Mouse (Mus musculus) stomach, embryonic 16.5 days (tissue): ENCODE measurements around the gene Gm4969. TPM values are rescaled to one million over a fixed set of nuclear protein-coding genes. Genes with fewer than 3 reads are reported as not detected.

ENCODE experiments used
- ATAC-seq: fragments of 200-750 bp; cut with Nextera tagmentation; 2 replicates; pipeline ENCODE4 v1.8.0; 2017; ENCODE audit warnings: moderate number of reproducible peaks, moderate TSS enrichment; ENCODE audit not compliant: insufficient read depth, low FRiP score
- H3K27ac ChIP-seq: fragments of 300-500 bp; sonication (generic); 2 replicates; pipeline ENCODE4 v1.5.1; 2014; ENCODE audit warnings: low read length
- H3K27me3 ChIP-seq: fragments of 300-500 bp; sonication (generic); 2 replicates; pipeline ENCODE4 v1.6.1; 2014; ENCODE audit warnings: low read length, control low read depth, mixed read lengths; ENCODE audit not compliant: control insufficient read depth, insufficient read depth
- H3K36me3 ChIP-seq: fragments of 300-500 bp; sonication (generic); 2 replicates; pipeline ENCODE4 v1.6.1; 2014; ENCODE audit warnings: low read length; ENCODE audit not compliant: control insufficient read depth, insufficient read depth
- H3K4me1 ChIP-seq: fragments of 300-500 bp; sonication (generic); 2 replicates; pipeline ENCODE4 v1.6.1; 2014; ENCODE audit warnings: low read length, control low read depth, mixed read lengths; ENCODE audit not compliant: control insufficient read depth, insufficient read depth
- H3K4me2 ChIP-seq: fragments of 300-500 bp; sonication (generic); 2 replicates; pipeline ENCODE4 v1.6.1; 2014; ENCODE audit warnings: low read depth, low read length, mixed read lengths
- H3K4me3 ChIP-seq: fragments of 300-500 bp; sonication (generic); replicated peaks from 2 replicates; pipeline ENCODE4 v1.5.1; 2014; ENCODE audit warnings: mild to moderate bottlenecking, low read length
- H3K9ac ChIP-seq: fragments of 300-500 bp; sonication (generic); 2 replicates; pipeline ENCODE4 v1.6.1; 2014; ENCODE audit warnings: low read length
- H3K9me3 ChIP-seq: fragments of 300-500 bp; sonication (generic); replicated peaks from 2 replicates; pipeline ENCODE4 v1.6.1; 2016; ENCODE audit warnings: low read length, control low read depth; ENCODE audit not compliant: control insufficient read depth
- WGBS: fragments of 180-500 bp; shearing (Covaris S2); extraction: QIAGEN DNeasy Blood & Tissue Kit; methylation state at CpG from one replicate; pipeline ENCODE4 v1.1.7; 2014; 5-methylcytosine and 5-hydroxymethylcytosine counted together
- polyA plus RNA-seq: library from polyadenylated mRNA; unstranded; fragments of >200 nt; fragmentation: Nextera tagmentation; extraction: Ambion mirVana; gene quantifications from 2 replicates; pipeline ENCODE4 v1.2.1, GENCODE M21; 2015

Gm4969 gene
- polyA plus RNA-seq, 1 experiment from 2014 or later = 2.2 TPM

DNA sequence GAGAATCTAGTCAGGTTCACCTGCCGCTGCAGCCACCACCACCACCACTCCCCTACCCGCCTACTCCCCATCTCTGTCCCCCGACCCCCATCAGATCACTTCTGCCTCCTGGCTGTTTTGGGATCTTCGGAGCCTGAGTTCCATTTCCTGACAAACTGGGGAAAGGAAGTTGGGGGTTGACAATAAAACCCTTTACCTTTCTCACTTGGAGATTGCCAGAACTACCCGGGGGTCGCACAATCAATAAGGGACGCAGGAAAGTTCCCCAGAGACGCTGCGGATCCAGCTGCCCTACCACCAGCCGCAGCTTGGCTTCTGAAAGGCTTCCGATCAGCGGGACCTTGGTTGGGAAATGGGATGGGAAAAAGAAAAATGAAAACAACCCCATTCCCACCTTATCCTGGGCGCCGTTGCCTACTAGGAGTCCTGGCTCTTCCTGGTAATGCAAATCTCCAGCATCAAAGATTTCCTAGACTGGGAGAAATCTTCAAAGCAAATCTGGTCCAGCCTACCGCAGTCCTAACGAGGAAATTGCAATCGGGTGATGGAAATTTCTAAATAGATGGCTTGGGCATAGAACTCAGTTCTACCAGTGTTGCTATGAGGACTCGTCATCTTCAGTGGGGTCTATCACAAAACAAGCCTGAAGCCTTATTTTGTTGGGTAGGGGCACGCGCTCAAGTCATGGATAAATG is 30.2 kb upstream of the Gm4969 start:
- WGBS = 7% methylated on average over 20 of the region's 20 CpGs
- no peak for ATAC-seq
- Histone ChIP-seq H3K4me2 (peak overlapping the region; percentile 96), H3K4me1 (peaks cover 17% of the 10 kb centered on the region), H3K36me3 (no peaks in the 10 kb centered on the region), H3K4me3 (peak overlapping the region; percentile 69), H3K9ac (peak overlapping the region; percentile 74), H3K9me3 (no peaks in the 10 kb centered on the region), H3K27me3 (no peaks in the 10 kb centered on the region), H3K27ac (peak overlapping the region; percentile 84)

DNA sequence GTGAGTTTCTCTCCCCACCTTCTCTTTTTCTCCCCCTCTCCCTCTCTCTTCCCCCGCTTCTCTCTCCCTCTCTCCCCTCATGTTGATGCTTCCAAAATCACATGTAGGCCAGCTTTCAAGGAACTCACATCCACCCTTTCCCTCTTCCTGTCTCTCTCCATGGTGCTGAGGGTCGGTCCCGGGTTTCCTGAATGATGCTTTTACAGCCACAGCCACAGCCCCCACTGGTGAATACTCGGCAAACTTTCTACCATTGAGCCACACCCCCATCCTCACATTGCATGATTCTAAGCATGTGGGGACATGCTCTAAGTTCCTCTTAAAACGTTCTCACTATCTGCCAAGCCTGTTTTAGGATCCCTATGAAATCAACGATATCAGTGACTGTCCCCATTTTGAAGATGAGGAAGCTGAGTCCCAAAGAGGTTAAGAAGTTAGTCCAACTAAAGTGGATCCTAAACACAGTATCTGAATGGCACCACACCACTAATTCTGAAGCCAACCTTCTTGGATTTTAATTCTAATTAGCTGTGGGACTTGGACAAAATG is 29.4 kb upstream of the Gm4969 start:
- peaks cover 17% of the 10 kb centered on the region for H3K4me1 ChIP-seq
- no peak overlapping the region for H3K9ac ChIP-seq
- ATAC-seq = no peak
- no peaks in the 10 kb centered on the region for H3K36me3 ChIP-seq
- WGBS = 39% methylated on average over 6 of the region's 6 CpGs
- no peak overlapping the region for H3K4me2 ChIP-seq
- no peaks in the 10 kb centered on the region for H3K9me3 ChIP-seq
- no peak overlapping the region for H3K27ac ChIP-seq
- no peaks in the 10 kb centered on the region for H3K27me3 ChIP-seq
- H3K4me3 ChIP-seq = no peak overlapping the region

DNA sequence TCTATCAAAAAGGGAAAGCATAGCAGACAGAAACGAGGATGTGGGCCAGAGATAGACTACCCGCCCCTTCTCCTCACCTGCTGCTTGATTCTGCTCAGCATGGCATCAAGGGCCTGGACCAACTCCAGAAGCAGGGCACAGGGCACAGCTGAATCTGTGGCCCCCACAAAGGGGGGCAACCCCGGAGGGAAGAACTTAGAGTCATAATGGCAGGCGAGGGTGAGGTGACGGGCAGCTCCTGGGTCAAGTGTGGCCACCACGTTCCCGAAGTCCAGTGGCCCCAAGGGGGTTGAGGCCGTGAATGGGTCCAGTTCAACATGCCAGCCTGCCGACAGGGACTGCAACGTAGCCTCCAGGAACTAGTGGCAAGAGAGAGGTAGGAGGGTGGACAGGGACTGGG is 28.6 kb upstream of the Gm4969 start:
- H3K27me3 ChIP-seq = no peaks in the 10 kb centered on the region
- no peak for ATAC-seq
- no peak overlapping the region for H3K9ac ChIP-seq
- H3K4me3 ChIP-seq = no peak overlapping the region
- no peaks in the 10 kb centered on the region for H3K36me3 ChIP-seq
- no peak overlapping the region for H3K27ac ChIP-seq
- no peaks in the 10 kb centered on the region for H3K9me3 ChIP-seq
- WGBS = 89% methylated on average over 10 of the region's 10 CpGs
- H3K4me2 ChIP-seq = no peak overlapping the region
- H3K4me1 ChIP-seq = peaks cover 17% of the 10 kb centered on the region

DNA sequence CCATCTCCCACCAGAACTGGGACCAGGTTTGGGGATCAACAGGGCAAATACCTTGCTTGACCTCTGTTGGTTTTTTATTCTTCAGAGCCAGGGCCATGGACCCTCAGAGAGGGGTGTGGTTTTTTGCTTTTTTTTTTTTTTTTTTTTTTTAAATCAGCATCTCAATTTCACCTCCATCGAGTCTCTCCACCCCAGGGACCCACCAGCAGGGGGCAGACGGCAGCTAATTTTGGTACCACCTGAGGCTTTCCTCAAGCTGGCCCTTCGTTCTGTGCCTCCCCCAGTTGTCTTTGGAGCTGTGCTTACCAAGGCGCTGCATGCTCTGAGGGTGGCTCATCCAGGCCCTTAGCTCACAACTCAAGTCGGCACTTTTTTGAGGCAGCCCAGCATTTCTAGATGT is 19.2 kb upstream of the Gm4969 start:
- peaks cover 26% of the 10 kb centered on the region for H3K36me3 ChIP-seq
- 48% methylated on average over 5 of the region's 5 CpGs for WGBS
- H3K27ac ChIP-seq = no peak overlapping the region
- H3K4me3 ChIP-seq = no peak overlapping the region
- ATAC-seq = no peak
- no peak overlapping the region for H3K9ac ChIP-seq
- H3K9me3 ChIP-seq = no peaks in the 10 kb centered on the region
- H3K4me2 ChIP-seq = no peak overlapping the region
- no peaks in the 10 kb centered on the region for H3K27me3 ChIP-seq
- H3K4me1 ChIP-seq = no peaks in the 10 kb centered on the region

DNA sequence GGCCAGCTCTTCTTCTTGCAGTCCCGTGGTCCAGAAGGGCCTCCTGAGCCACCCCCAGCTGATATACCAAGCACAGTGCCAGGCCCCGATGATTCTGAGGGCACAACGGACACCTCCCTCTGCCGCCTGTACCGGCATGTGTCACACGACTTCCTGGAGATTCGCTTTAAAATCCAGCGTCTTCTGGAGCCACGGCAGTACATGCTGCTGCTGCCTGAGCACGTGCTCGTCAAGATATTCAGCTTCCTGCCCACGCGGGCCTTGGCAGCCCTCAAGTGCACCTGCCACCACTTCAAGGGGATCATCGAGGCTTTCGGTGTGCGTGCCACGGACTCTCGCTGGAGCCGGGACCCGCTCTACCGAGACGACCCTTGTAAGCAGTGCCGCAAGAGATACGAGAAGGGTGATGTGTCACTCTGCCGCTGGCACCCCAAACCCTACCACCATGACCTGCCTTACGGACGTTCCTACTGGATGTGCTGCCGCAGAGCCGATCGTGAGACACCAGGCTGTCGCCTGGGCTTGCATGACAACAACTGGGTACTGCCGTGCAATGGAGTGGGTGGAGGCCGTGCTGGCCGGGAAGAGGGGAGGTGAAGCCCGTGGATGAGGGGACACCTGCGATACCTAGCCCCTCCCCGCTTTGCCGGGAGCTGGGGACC is 18.6 kb upstream of the Gm4969 start:
- ATAC-seq = no peak
- H3K4me1 ChIP-seq = peaks cover 3% of the 10 kb centered on the region; the same call in 1 of the 2 replicates
- H3K27ac ChIP-seq = no peak overlapping the region
- no peak overlapping the region for H3K4me2 ChIP-seq
- no peak overlapping the region for H3K4me3 ChIP-seq
- H3K27me3 ChIP-seq = no peaks in the 10 kb centered on the region
- no peak overlapping the region for H3K9ac ChIP-seq
- peaks cover 26% of the 10 kb centered on the region for H3K36me3 ChIP-seq
- 91% methylated on average over 38 of the region's 38 CpGs for WGBS
- no peaks in the 10 kb centered on the region for H3K9me3 ChIP-seq

DNA sequence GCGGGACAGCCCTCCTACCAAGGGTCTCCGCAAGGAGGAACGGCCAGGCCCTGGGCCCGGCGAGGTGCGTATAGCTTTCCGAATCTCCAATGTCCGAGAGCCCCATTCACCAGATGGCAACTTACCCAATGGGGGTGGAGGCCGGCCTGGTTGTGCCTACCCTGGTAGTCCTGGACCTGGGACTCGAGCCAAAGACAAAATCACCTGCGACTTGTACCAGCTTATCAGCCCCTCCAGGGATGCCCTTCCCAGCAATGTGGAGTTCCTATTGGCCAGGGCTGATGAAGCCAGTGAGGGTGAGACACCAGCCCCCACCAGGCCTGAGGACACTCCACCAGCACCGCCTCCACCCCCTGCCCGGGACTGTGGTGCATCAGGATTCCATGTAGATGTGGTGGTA is 18.0 kb upstream of the Gm4969 start:
- no peak overlapping the region for H3K27ac ChIP-seq
- H3K9me3 ChIP-seq = no peaks in the 10 kb centered on the region
- H3K27me3 ChIP-seq = no peaks in the 10 kb centered on the region
- no peak overlapping the region for H3K4me2 ChIP-seq
- ATAC-seq = no peak
- no peak overlapping the region for H3K9ac ChIP-seq
- peaks cover 4% of the 10 kb centered on the region; the same call in 1 of the 2 replicates for H3K4me1 ChIP-seq
- H3K36me3 ChIP-seq = peaks cover 26% of the 10 kb centered on the region
- no peak overlapping the region for H3K4me3 ChIP-seq
- 95% methylated on average over 13 of the region's 13 CpGs for WGBS

DNA sequence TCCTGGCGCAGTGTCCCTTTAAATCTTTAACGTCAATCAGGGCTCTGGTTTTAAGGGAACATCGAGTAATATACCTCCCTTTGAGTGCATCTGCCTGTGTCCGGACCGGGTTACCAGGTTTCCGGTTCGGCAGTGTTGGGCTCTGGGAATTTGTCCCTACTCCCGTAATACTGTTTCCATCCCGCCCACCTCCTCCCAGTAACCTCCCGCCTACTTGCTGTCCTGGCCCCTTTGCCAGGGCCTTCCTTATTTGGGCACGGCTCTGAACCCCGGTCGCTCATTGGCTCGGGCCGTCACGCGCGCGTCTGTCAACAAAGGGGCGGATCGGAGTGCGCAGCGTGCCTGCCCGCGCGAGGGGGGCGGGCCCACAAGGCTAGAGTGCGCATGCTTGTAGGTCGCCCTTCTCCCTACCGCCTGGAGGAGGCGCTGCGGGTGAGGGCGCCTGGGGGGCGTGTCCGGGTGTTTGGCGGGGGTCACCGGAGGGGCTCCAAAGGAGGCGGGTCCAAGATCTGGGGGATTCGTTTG is 13.2 kb upstream of the Gm4969 start:
- no peaks in the 10 kb centered on the region for H3K27me3 ChIP-seq
- H3K27ac ChIP-seq = peak overlapping the region; percentile 91
- peak overlapping the region; percentile 56 for H3K4me2 ChIP-seq
- ATAC-seq = peak; percentile 99
- no peaks in the 10 kb centered on the region for H3K9me3 ChIP-seq
- WGBS = under 1% methylated on average over 39 of the region's 39 CpGs
- H3K9ac ChIP-seq = peak overlapping the region; percentile 65
- H3K4me3 ChIP-seq = peak overlapping the region; percentile 46
- peaks cover 10% of the 10 kb centered on the region for H3K4me1 ChIP-seq
- H3K36me3 ChIP-seq = peaks cover 4% of the 10 kb centered on the region

DNA sequence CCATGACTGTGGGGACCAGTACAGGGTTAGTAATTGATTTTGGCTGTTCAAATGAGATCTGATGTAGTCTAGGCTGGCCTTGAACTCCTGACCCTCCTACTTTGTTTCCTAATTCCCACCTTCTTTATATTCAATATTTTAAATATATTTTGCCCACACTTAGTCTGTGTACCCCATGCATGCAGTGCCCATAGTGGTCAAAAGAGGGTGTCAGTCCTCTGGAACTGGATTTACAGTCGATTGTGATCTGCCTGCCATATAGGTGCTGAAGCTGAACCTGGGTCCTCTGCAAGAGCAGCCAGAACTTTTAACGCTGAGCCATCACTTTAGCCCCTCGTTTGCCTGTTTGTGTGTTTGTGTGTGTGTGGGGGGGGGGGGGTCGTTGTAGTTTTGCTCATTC is 12.5 kb upstream of the Gm4969 start:
- H3K4me1 ChIP-seq = peaks cover 10% of the 10 kb centered on the region
- peak overlapping the region; percentile 56 for H3K4me2 ChIP-seq
- peak overlapping the region; percentile 65; the same call in 1 of the 2 replicates for H3K9ac ChIP-seq
- ATAC-seq = no peak
- H3K27ac ChIP-seq = peak overlapping the region; percentile 91
- H3K4me3 ChIP-seq = peak overlapping the region; percentile 46
- H3K27me3 ChIP-seq = no peaks in the 10 kb centered on the region
- no peaks in the 10 kb centered on the region; the same call in 1 of the 2 replicates for H3K36me3 ChIP-seq
- WGBS = 35% methylated on average over 4 of the region's 4 CpGs
- H3K9me3 ChIP-seq = no peaks in the 10 kb centered on the region

DNA sequence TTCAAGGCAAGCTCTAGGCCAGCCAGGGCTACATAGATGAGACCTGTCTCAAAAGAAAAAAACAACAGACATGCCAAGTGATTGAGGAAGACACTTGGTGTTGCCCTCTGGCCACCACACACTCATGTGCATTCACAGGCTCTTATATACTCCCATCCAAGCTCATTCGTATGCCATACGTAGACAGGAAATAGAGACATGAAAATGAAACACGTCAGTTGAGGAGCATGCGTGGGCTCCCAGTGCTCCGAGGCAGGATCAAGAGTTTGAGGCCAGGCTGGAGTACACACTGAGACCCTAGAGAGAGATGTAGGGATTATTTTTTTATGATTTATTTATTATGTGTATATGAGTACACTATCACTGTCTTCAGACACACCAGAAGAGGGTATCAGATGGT is 11.2 kb upstream of the Gm4969 start:
- no peak overlapping the region for H3K9ac ChIP-seq
- no peak overlapping the region for H3K27ac ChIP-seq
- H3K36me3 ChIP-seq = no peaks in the 10 kb centered on the region
- no peaks in the 10 kb centered on the region for H3K9me3 ChIP-seq
- H3K4me1 ChIP-seq = peaks cover 10% of the 10 kb centered on the region
- WGBS = 92% methylated on average over 5 of the region's 5 CpGs
- ATAC-seq = no peak
- no peaks in the 10 kb centered on the region for H3K27me3 ChIP-seq
- no peak overlapping the region for H3K4me3 ChIP-seq
- no peak overlapping the region for H3K4me2 ChIP-seq
